Mouse (Mus musculus) heart, embryonic 14.5 days (tissue): ENCODE data around the gene Cst9. TPM values are rescaled to one million over a fixed set of nuclear protein-coding genes. Genes with fewer than 3 reads are reported as not detected.
A peak's percentile ranks its signal among the peaks of the same experiment; 100 is the strongest.

ENCODE experiments used
- ATAC-seq: fragments of 200-750 bp; cut with Nextera tagmentation; 2 replicates; pipeline ENCODE4 v1.8.0; 2017; ENCODE audit warnings: low read depth, moderate TSS enrichment; ENCODE audit not compliant: insufficient number of reproducible peaks, insufficient read depth, low FRiP score
- H3K27ac ChIP-seq, 2 experiments: fragments of 200-500 bp in 1 of 2; fragments of 300-500 bp in 1 of 2; sonication (generic) in 1 of 2; replicated peaks in 1 of 2; 2 replicates each; pipeline ENCODE4 v1.5.1; 2012 to 2014; ENCODE audit warnings: low read depth in 2 of 2, low read length in 2 of 2, control low read depth in 1 of 2, mild to moderate bottlenecking in 1 of 2, mixed read lengths in 1 of 2; ENCODE audit not compliant: control insufficient read depth in 1 of 2, insufficient read depth in 1 of 2
- H3K27me3 ChIP-seq: fragments of 300-500 bp; sonication (generic); 2 replicates; pipeline ENCODE4 v1.6.1; 2014; ENCODE audit warnings: mild to moderate bottlenecking, low read length, control low read depth; ENCODE audit not compliant: control insufficient read depth, insufficient read depth
- H3K36me3 ChIP-seq: fragments of 300-500 bp; sonication (generic); 2 replicates; pipeline ENCODE4 v1.6.1; 2014; ENCODE audit warnings: mild to moderate bottlenecking, control low read depth, low read length, mixed read lengths; ENCODE audit not compliant: control insufficient read depth, insufficient read depth
- H3K4me1 ChIP-seq, 2 experiments: fragments of 200-500 bp in 1 of 2; fragments of 300-500 bp in 1 of 2; sonication (generic) in 1 of 2; 2 replicates each; pipeline ENCODE4 v1.6.1; 2012 to 2014; ENCODE audit warnings: low read length in 2 of 2, control low read depth in 1 of 2, mixed read lengths in 1 of 2; ENCODE audit not compliant: control insufficient read depth in 2 of 2, insufficient read depth in 2 of 2
- H3K4me2 ChIP-seq: fragments of 300-500 bp; sonication (generic); 2 replicates; pipeline ENCODE4 v1.6.1; 2014; ENCODE audit warnings: mild to moderate bottlenecking, low read length
- H3K4me3 ChIP-seq, 2 experiments: fragments of 200-500 bp in 1 of 2; fragments of 300-500 bp in 1 of 2; sonication (generic) in 1 of 2; 2 replicates each; pipeline ENCODE4 v1.5.1; 2012 to 2014; ENCODE audit warnings: low read length in 2 of 2, mild to moderate bottlenecking in 2 of 2, control low read depth in 1 of 2, low read depth in 1 of 2, moderate library complexity in 1 of 2; ENCODE audit not compliant: control insufficient read depth in 1 of 2, insufficient read depth in 1 of 2
- H3K9ac ChIP-seq: fragments of 300-500 bp; sonication (generic); 2 replicates; pipeline ENCODE4 v1.6.1; 2014; ENCODE audit warnings: mild to moderate bottlenecking, low read length
- H3K9me3 ChIP-seq: fragments of 300-500 bp; sonication (generic); 2 replicates; pipeline ENCODE4 v1.6.1; 2016; ENCODE audit warnings: low read length, control low read depth; ENCODE audit not compliant: control insufficient read depth
- WGBS: fragments of 180-500 bp; shearing (Covaris S2); extraction: QIAGEN DNeasy Blood & Tissue Kit; methylation state at CpG from one replicate; pipeline ENCODE4 v1.1.7; 2014; 5-methylcytosine and 5-hydroxymethylcytosine counted together
- polyA plus RNA-seq: library from polyadenylated mRNA; unstranded; fragments of >200 nt; fragmentation: Nextera tagmentation; extraction: Ambion mirVana; gene quantifications from 2 replicates; pipeline ENCODE4 v1.2.1, GENCODE M21; 2014

The Cst9 gene
- 3.0 and 6.8 TPM in 2 replicates for polyA plus RNA-seq

GRCm38 (mm10) chr2:148834912-148835311 lies at the start of gene Cst9:
Cst9 (plus strand) TSS chr2:148835147.
- Histone ChIP-seq H3K9me3 (no peaks in the 10 kb centered on the region), H3K4me2 (no peak within 1 kb of the TSS), H3K4me3 (no peak within 1 kb of the TSS), H3K27ac (no peak within 1 kb of the TSS), H3K4me1 (no peaks in the 10 kb centered on the region), H3K27me3 (no peaks in the 10 kb centered on the region), H3K9ac (no peak within 1 kb of the TSS), H3K36me3 (no peaks in the 10 kb centered on the region)
- 64% methylated on average over 4 of the region's 4 CpGs for WGBS
- ATAC-seq = no peak

GRCm38 (mm10) chr2:148789142-148789541 lies 45.8 kb upstream of the Cst9 start, which contains the start of gene Cst12:
Cst12 (plus strand) TSS chr2:148789361.
- 87% methylated on average over 6 of the region's 6 CpGs for WGBS
- no peak within 1 kb of the TSS for H3K9ac ChIP-seq
- no peaks in the 10 kb centered on the region for H3K9me3 ChIP-seq
- no peaks in the 10 kb centered on the region for H3K27me3 ChIP-seq
- H3K4me2 ChIP-seq = no peak within 1 kb of the TSS
- H3K4me3 ChIP-seq = no peak within 1 kb of the TSS
- no peak within 1 kb of the TSS for H3K27ac ChIP-seq
- H3K36me3 ChIP-seq = no peaks in the 10 kb centered on the region
- ATAC-seq = no peak
- no peaks in the 10 kb centered on the region for H3K4me1 ChIP-seq

- Histone ChIP-seq H3K27ac (no peak within 1 kb of the TSS), H3K27me3 (no peaks in the 10 kb centered on the region), H3K9me3 (no peaks in the 10 kb centered on the region), H3K9ac (no peak within 1 kb of the TSS), H3K36me3 (no peaks in the 10 kb centered on the region), H3K4me2 (no peak within 1 kb of the TSS), H3K4me1 (peaks cover 6 to 7% of the 10 kb centered on the region in 2 experiments), H3K4me3 (no peak within 1 kb of the TSS)
- no peak for ATAC-seq
- WGBS = 71% methylated on average over 1 of the region's 1 CpGs
Observed at GRCm38 (mm10) chr2:148798485-148798884, 36.5 kb upstream of the Cst9 start, which contains the start of gene Cst8. Cst8 (plus strand) TSS chr2:148798785.

- H3K27me3 ChIP-seq = no peaks in the 10 kb centered on the region
- no peaks in the 10 kb centered on the region for H3K9me3 ChIP-seq
- H3K4me2 ChIP-seq = no peak overlapping the region
- ATAC-seq = no peak
- no peak overlapping the region for H3K4me3 ChIP-seq
- H3K36me3 ChIP-seq = no peaks in the 10 kb centered on the region
- H3K9ac ChIP-seq = no peak overlapping the region
- peaks cover 6 to 7% of the 10 kb centered on the region in 2 experiments for H3K4me1 ChIP-seq
- peak overlapping the region; percentile 62 to 64 for H3K27ac ChIP-seq
- 24% methylated on average over 3 of the region's 3 CpGs for WGBS
Observed at GRCm38 (mm10) chr2:148801491-148801921, 33.4 kb upstream of the Cst9 start.

GRCm38 (mm10) chr2:148806696-148807095 lies 28.3 kb upstream of the Cst9 start:
- Histone ChIP-seq H3K9ac (no peak overlapping the region), H3K9me3 (no peaks in the 10 kb centered on the region), H3K27ac (no peak overlapping the region), H3K4me3 (no peak overlapping the region), H3K4me2 (no peak overlapping the region), H3K36me3 (no peaks in the 10 kb centered on the region), H3K4me1 (peaks cover 0 to under 1% of the 10 kb centered on the region in 2 experiments; a peak in 2 of 4 replicates), H3K27me3 (no peaks in the 10 kb centered on the region)
- WGBS = 79% methylated on average over 6 of the region's 6 CpGs
- no peak for ATAC-seq

GRCm38 (mm10) chr2:148819909-148820308 lies 15.0 kb upstream of the Cst9 start, which contains the start of gene Cst13:
Cst13 (plus strand) TSS chr2:148820081.
- Histone ChIP-seq H3K9ac (no peak within 1 kb of the TSS), H3K4me1 (no peaks in the 10 kb centered on the region), H3K27ac (no peak within 1 kb of the TSS), H3K9me3 (no peaks in the 10 kb centered on the region), H3K4me3 (no peak within 1 kb of the TSS), H3K36me3 (no peaks in the 10 kb centered on the region), H3K4me2 (no peak within 1 kb of the TSS), H3K27me3 (no peaks in the 10 kb centered on the region)
- ATAC-seq = no peak

GRCm38 (mm10) chr2:148825986-148826385 lies 9.0 kb upstream of the Cst9 start:
- no peak overlapping the region for H3K9ac ChIP-seq
- H3K27me3 ChIP-seq = no peaks in the 10 kb centered on the region
- H3K27ac ChIP-seq = no peak overlapping the region
- no peaks in the 10 kb centered on the region for H3K4me1 ChIP-seq
- H3K36me3 ChIP-seq = no peaks in the 10 kb centered on the region
- no peak for ATAC-seq
- H3K9me3 ChIP-seq = no peaks in the 10 kb centered on the region
- 31% methylated on average over 1 of the region's 1 CpGs for WGBS
- no peak overlapping the region for H3K4me2 ChIP-seq
- H3K4me3 ChIP-seq = no peak overlapping the region
